Mouse (Mus musculus): ENCODE data around the gene Chmp4b. TPM values are rescaled to one million over a fixed set of nuclear protein-coding genes. Genes with fewer than 3 reads are reported as not detected.

Chmp4b gene
- 29.6 and 31.5 TPM in 2 replicates for polyA plus RNA-seq (2015; fragmentation: Nextera tagmentation; extraction: Ambion mirVana)

GRCm38 (mm10) chr2:154651363-154651762, at the start of gene Chmp4b:
TSS of gene Chmp4b (plus strand) at chr2:154651705.
- Histone ChIP-seq H3K4me1 (peaks cover 3% of the 10 kb centered on the region; the same call in 1 of the 2 replicates), H3K9ac (replicated peaks) (no peak within 1 kb of the TSS), H3K36me3 (no peaks in the 10 kb centered on the region), H3K4me3 (replicated peaks) (no peak within 1 kb of the TSS), H3K27ac (replicated peaks) (no peak within 1 kb of the TSS), H3K27me3 (replicated peaks) (no peaks in the 10 kb centered on the region), H3K4me2 (no peak within 1 kb of the TSS), H3K9me3 (replicated peaks) (no peaks in the 10 kb centered on the region)
- no peak for ATAC-seq (ENCODE audit: low FRiP score)
- WGBS, result 58% methylated on average over 8 of the region's 8 CpGs

GRCm38 (mm10) chr2:154603007-154603637, 48.4 kb upstream of the Chmp4b start:
- no peaks in the 10 kb centered on the region for H3K36me3 ChIP-seq
- H3K9ac ChIP-seq (replicated peaks), result peak overlapping the region; percentile 86
- H3K27me3 ChIP-seq (replicated peaks), result no peaks in the 10 kb centered on the region
- peaks cover 16% of the 10 kb centered on the region for H3K4me1 ChIP-seq
- peak overlapping the region; percentile 80 for H3K4me3 ChIP-seq (replicated peaks)
- peak overlapping the region; percentile 77 for H3K4me2 ChIP-seq
- no peaks in the 10 kb centered on the region for H3K9me3 ChIP-seq (replicated peaks)
- peak overlapping the region; percentile 75 for H3K27ac ChIP-seq (replicated peaks)
- peak; percentile 63; the same call in 1 of the 2 replicates for ATAC-seq (ENCODE audit: low FRiP score)
- WGBS, result 21% methylated on average over 22 of the region's 22 CpGs

GRCm38 (mm10) chr2:154603638-154604153, 47.8 kb upstream of the Chmp4b start, which contains the start of gene Pxmp4:
TSS of gene Pxmp4 (minus strand) at chr2:154603708.
- Histone ChIP-seq H3K4me1 (peaks cover 16% of the 10 kb centered on the region), H3K36me3 (no peaks in the 10 kb centered on the region), H3K27me3 (replicated peaks) (no peaks in the 10 kb centered on the region), H3K27ac (replicated peaks) (peak within 1 kb of the TSS; percentile 75), H3K9me3 (replicated peaks) (no peaks in the 10 kb centered on the region), H3K4me2 (peak within 1 kb of the TSS; percentile 77), H3K4me3 (replicated peaks) (peak within 1 kb of the TSS; percentile 80), H3K9ac (replicated peaks) (peak within 1 kb of the TSS; percentile 86)
- peak; percentile 100 for ATAC-seq (ENCODE audit: low FRiP score)
- under 1% methylated on average over 13 of the region's 13 CpGs for WGBS

GRCm38 (mm10) chr2:154604156-154604555, 47.3 kb upstream of the Chmp4b start:
- Histone ChIP-seq H3K27ac (replicated peaks) (no peak overlapping the region), H3K9ac (replicated peaks) (no peak overlapping the region), H3K4me2 (peak overlapping the region; percentile 77), H3K36me3 (no peaks in the 10 kb centered on the region), H3K9me3 (replicated peaks) (no peaks in the 10 kb centered on the region), H3K27me3 (replicated peaks) (no peaks in the 10 kb centered on the region), H3K4me3 (replicated peaks) (peak overlapping the region; percentile 80), H3K4me1 (peaks cover 16% of the 10 kb centered on the region)
- ATAC-seq (ENCODE audit: low FRiP score), result no peak
- 40% methylated on average over 7 of the region's 7 CpGs for WGBS

- no peaks in the 10 kb centered on the region for H3K9me3 ChIP-seq (replicated peaks)
- 83% methylated on average over 1 of the region's 1 CpGs for WGBS
- ATAC-seq (ENCODE audit: low FRiP score), result no peak
- H3K4me3 ChIP-seq (replicated peaks), result no peak overlapping the region
- no peak overlapping the region for H3K9ac ChIP-seq (replicated peaks)
- no peak overlapping the region for H3K4me2 ChIP-seq
- no peaks in the 10 kb centered on the region for H3K27me3 ChIP-seq (replicated peaks)
- H3K4me1 ChIP-seq, result peaks cover 16% of the 10 kb centered on the region
- H3K36me3 ChIP-seq, result no peaks in the 10 kb centered on the region
- H3K27ac ChIP-seq (replicated peaks), result no peak overlapping the region
Measured at GRCm38 (mm10) chr2:154606965-154607364, 44.5 kb upstream of the Chmp4b start.

- Histone ChIP-seq H3K27ac (replicated peaks) (no peak overlapping the region), H3K4me2 (no peak overlapping the region), H3K4me3 (replicated peaks) (no peak overlapping the region), H3K27me3 (replicated peaks) (no peaks in the 10 kb centered on the region), H3K9ac (replicated peaks) (no peak overlapping the region), H3K36me3 (no peaks in the 10 kb centered on the region), H3K4me1 (peaks cover 12% of the 10 kb centered on the region), H3K9me3 (replicated peaks) (no peaks in the 10 kb centered on the region)
- ATAC-seq (ENCODE audit: low FRiP score), result no peak
- 66% methylated on average over 10 of the region's 10 CpGs for WGBS
Measured at GRCm38 (mm10) chr2:154609050-154609767, 42.3 kb upstream of the Chmp4b start.

- WGBS, result under 1% methylated on average over 82 of the region's 98 CpGs
- peak within 1 kb of the TSS; percentile 77 for H3K4me2 ChIP-seq
- H3K27me3 ChIP-seq (replicated peaks), result no peaks in the 10 kb centered on the region
- H3K4me1 ChIP-seq, result peaks cover 24% of the 10 kb centered on the region
- H3K9ac ChIP-seq (replicated peaks), result peak within 1 kb of the TSS; percentile 77
- H3K9me3 ChIP-seq (replicated peaks), result no peaks in the 10 kb centered on the region
- no peaks in the 10 kb centered on the region for H3K36me3 ChIP-seq
- H3K4me3 ChIP-seq (replicated peaks), result peak within 1 kb of the TSS; percentile 62
- ATAC-seq (ENCODE audit: low FRiP score), result peak; percentile 94
- H3K27ac ChIP-seq (replicated peaks), result peak within 1 kb of the TSS; percentile 98
Measured at GRCm38 (mm10) chr2:154613118-154614115, 38.1 kb upstream of the Chmp4b start, which contains the start of the genes Zfp341 and 4930519P11Rik. TSS of gene Zfp341 (plus strand) at chr2:154613297. TSS of gene 4930519P11Rik (minus strand) at chr2:154613437.

- Histone ChIP-seq H3K9me3 (replicated peaks) (no peaks in the 10 kb centered on the region), H3K4me1 (peaks cover 24% of the 10 kb centered on the region), H3K27me3 (replicated peaks) (no peaks in the 10 kb centered on the region), H3K36me3 (peaks cover 3% of the 10 kb centered on the region; the same call in 1 of the 2 replicates), H3K4me2 (peak overlapping the region; percentile 77), H3K27ac (replicated peaks) (no peak overlapping the region), H3K9ac (replicated peaks) (no peak overlapping the region), H3K4me3 (replicated peaks) (no peak overlapping the region)
- ATAC-seq (ENCODE audit: low FRiP score), result no peak
- 73% methylated on average over 18 of the region's 19 CpGs for WGBS
Measured at GRCm38 (mm10) chr2:154614841-154615576, 36.5 kb upstream of the Chmp4b start.

GRCm38 (mm10) chr2:154615674-154616073, 35.8 kb upstream of the Chmp4b start:
- Histone ChIP-seq H3K36me3 (peaks cover 3% of the 10 kb centered on the region; the same call in 1 of the 2 replicates), H3K4me2 (no peak overlapping the region), H3K27ac (replicated peaks) (no peak overlapping the region), H3K9me3 (replicated peaks) (no peaks in the 10 kb centered on the region), H3K27me3 (replicated peaks) (no peaks in the 10 kb centered on the region), H3K4me1 (peaks cover 24% of the 10 kb centered on the region), H3K4me3 (replicated peaks) (no peak overlapping the region), H3K9ac (replicated peaks) (no peak overlapping the region)
- 94% methylated on average over 5 of the region's 5 CpGs for WGBS
- ATAC-seq (ENCODE audit: low FRiP score), result no peak

GRCm38 (mm10) chr2:154617061-154617460, 34.4 kb upstream of the Chmp4b start:
- 97% methylated on average over 3 of the region's 3 CpGs for WGBS
- peaks cover 3% of the 10 kb centered on the region; the same call in 1 of the 2 replicates for H3K36me3 ChIP-seq
- H3K4me1 ChIP-seq, result peaks cover 24% of the 10 kb centered on the region
- no peaks in the 10 kb centered on the region for H3K9me3 ChIP-seq (replicated peaks)
- no peak overlapping the region for H3K9ac ChIP-seq (replicated peaks)
- H3K27ac ChIP-seq (replicated peaks), result no peak overlapping the region
- H3K4me3 ChIP-seq (replicated peaks), result no peak overlapping the region
- H3K4me2 ChIP-seq, result no peak overlapping the region
- ATAC-seq (ENCODE audit: low FRiP score), result no peak
- no peaks in the 10 kb centered on the region for H3K27me3 ChIP-seq (replicated peaks)
